Mouse (Mus musculus) splenic B cell, adult 2 months (primary cell): Measurements from ENCODE around the gene Rab40b.
"Not testable (repeated sequence)": the region's sequence is repeated elsewhere in the genome, so short reads cannot be mapped to it uniquely, and the experiment has no call there.

Experiments
- DNase-seq: peaks from one replicate; pipeline ENCODE4 v3.0.0-alpha.2; 2011; ENCODE audit warnings: low read depth, low spot score
- H3K27me3 ChIP-seq: 2 replicates; pipeline ENCODE4 v1.6.1; 2012; ENCODE audit warnings: mild to moderate bottlenecking, low read length, moderate library complexity, mixed read lengths; ENCODE audit not compliant: control insufficient read depth, poor library complexity, insufficient read depth, severe bottlenecking
- H3K36me3 ChIP-seq: 2 replicates; pipeline ENCODE4 v1.6.1; 2012; ENCODE audit warnings: mild to moderate bottlenecking, low read length, moderate library complexity, mixed read lengths; ENCODE audit not compliant: control insufficient read depth, poor library complexity, insufficient read depth, severe bottlenecking

The Rab40b gene

GRCm38 (mm10) chr11:121342423-121342822, 45.6 kb downstream of the Rab40b start:
- DNase-seq, H3K36me3 ChIP-seq, H3K27me3 ChIP-seq: not testable (repeated sequence)

GRCm38 (mm10) chr11:121340287-121340686, 47.8 kb downstream of the Rab40b start:
- no peak for DNase-seq
- H3K36me3 ChIP-seq: peaks cover 10% of the 10 kb centered on the region
- H3K27me3 ChIP-seq: no peaks in the 10 kb centered on the region

DNA sequence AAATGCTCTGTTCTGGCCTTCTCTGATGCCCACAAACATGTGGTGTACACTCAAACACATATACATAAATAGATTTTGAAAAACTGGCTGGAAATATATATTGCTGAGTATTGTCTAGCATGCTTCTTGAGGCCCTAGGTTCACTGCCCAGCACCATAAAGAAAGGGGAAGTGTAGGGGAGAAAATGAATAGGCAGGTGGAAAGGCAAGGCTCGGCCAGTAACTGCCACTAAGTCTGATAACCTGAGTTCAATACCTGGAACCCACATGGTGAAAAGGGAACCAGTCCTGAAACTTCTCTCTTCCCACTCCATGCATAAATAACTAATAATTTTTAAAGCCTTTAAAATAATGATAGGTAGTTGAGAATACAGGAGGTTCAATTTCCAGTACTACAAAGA, 48.4 kb downstream of the Rab40b start:
- DNase-seq: peak; percentile 9
- Histone ChIP-seq H3K27me3 (no peaks in the 10 kb centered on the region), H3K36me3 (peaks cover 10% of the 10 kb centered on the region)

GRCm38 (mm10) chr11:121331641-121332040, 56.4 kb downstream of the Rab40b start:
- no peaks in the 10 kb centered on the region for H3K27me3 ChIP-seq
- H3K36me3 ChIP-seq: peaks cover 14% of the 10 kb centered on the region
- no peak for DNase-seq

GRCm38 (mm10) chr11:121328619-121329018, 59.4 kb downstream of the Rab40b start:
- DNase-seq: no peak
- no peaks in the 10 kb centered on the region for H3K27me3 ChIP-seq
- H3K36me3 ChIP-seq: peaks cover 10% of the 10 kb centered on the region; the same call in 1 of the 2 replicates

GRCm38 (mm10) chr11:121328206-121328605, 59.8 kb downstream of the Rab40b start:
- no peaks in the 10 kb centered on the region for H3K27me3 ChIP-seq
- no peak for DNase-seq

DNA sequence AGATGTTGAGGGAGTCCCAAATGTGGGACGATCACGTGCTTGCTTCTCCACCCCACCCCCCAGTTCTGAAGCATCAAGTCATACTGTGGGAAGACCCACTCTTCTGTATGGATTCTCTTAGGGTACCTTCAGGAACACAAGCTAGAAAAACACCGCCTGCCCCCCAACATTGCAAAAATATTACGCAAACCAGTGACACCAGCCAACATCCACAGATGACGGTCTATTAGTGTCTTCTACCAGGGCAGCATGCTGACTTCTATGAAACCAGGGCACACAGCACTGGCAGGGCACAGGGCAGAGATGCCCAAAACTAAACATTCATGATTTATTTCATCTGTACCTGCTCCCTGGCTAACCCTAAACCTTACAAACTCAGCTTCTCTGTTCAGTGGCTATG, 61.4 kb downstream of the Rab40b start:
- peaks cover 10% of the 10 kb centered on the region; the same call in 1 of the 2 replicates for H3K36me3 ChIP-seq
- no peaks in the 10 kb centered on the region for H3K27me3 ChIP-seq
- DNase-seq: no peak

More at GRCm38 (mm10) chr11:121328206-121328605, 59.8 kb downstream of the Rab40b start:
- peaks cover 10% of the 10 kb centered on the region; the same call in 1 of the 2 replicates for H3K36me3 ChIP-seq

GRCm38 (mm10) chr11:121326034-121326433, 62.0 kb downstream of the Rab40b start:
- no peak for DNase-seq
- peaks cover 10% of the 10 kb centered on the region; the same call in 1 of the 2 replicates for H3K36me3 ChIP-seq
- no peaks in the 10 kb centered on the region for H3K27me3 ChIP-seq

DNA sequence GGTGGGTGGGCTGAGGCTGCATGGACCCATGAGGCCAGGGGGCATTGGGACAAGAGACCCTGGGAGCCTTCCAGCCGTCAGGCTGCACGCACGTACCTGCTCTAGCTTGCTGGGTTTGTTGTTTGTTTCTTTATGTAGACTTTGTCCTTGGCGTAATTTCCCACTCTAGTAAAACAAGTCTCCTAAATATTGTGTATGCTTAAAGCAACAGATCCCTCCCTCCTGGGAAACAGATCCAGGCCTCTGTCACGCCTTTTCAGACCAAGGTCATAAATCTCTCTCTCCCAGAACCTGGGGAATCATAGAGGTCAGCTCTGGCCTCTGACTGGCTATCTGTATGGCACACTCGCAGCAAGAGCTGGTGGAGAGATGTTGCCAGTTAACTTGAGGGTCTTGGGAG, 80.3 kb downstream of the Rab40b start:
- H3K27me3 ChIP-seq, DNase-seq, H3K36me3 ChIP-seq: not testable (repeated sequence)

- no peak for DNase-seq
- Histone ChIP-seq H3K36me3 (no peaks in the 10 kb centered on the region), H3K27me3 (no peaks in the 10 kb centered on the region)
Observed at GRCm38 (mm10) chr11:121306608-121307007, 81.4 kb downstream of the Rab40b start.
